Mouse (Mus musculus): ENCODE results near the gene Mymx. TPM values are rescaled to one million over a fixed set of nuclear protein-coding genes. Genes with fewer than 3 reads are reported as not detected.

Mymx gene
- polyA plus RNA-seq, 1 experiment from 2014 or later: not detected

GRCm38 (mm10) chr17:45563655-45564530 is 38.0 kb downstream of the Mymx start, which contains the start of gene Slc35b2:
Slc35b2 (plus strand) TSS chr17:45563874.
- Histone ChIP-seq H3K4me1 (replicated peaks) (peaks cover 38% of the 10 kb centered on the region), H3K9me3 (no peaks in the 10 kb centered on the region), H3K4me3 (peak within 1 kb of the TSS; percentile 68), H3K4me2 (peak within 1 kb of the TSS; percentile 80), H3K9ac (peak within 1 kb of the TSS; percentile 87), H3K27me3 (no peaks in the 10 kb centered on the region), H3K36me3 (peaks cover 28% of the 10 kb centered on the region), H3K27ac (replicated peaks) (peak within 1 kb of the TSS; percentile 87)
- peak; percentile 88 for ATAC-seq (ENCODE audit: low FRiP score, low read depth)
- WGBS: under 1% methylated on average over 53 of the region's 61 CpGs

DNA sequence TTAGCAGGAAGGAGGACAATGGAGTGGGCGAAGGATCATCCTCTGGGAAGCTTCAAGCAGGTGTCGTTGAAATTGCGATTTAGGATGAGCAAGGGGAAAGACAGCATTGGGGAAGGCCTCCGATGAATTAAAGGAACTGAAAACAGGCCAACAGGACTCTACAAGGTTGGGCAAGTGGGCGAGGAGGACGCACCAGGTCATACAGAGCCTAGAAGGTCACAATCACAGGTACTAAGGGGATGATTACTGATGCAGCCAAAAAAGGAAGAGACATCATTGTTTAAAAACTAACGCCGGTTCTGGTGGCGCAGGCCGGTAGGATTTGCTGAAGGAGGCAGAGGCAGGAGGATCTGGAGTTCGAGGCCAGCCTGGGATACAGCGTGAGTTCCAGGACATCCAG is 38.7 kb downstream of the Mymx start:
- H3K9ac ChIP-seq: no peak overlapping the region
- peaks cover 22% of the 10 kb centered on the region for H3K36me3 ChIP-seq
- no peaks in the 10 kb centered on the region for H3K9me3 ChIP-seq
- no peak overlapping the region for H3K27ac ChIP-seq (replicated peaks)
- no peak for ATAC-seq (ENCODE audit: low FRiP score, low read depth)
- peaks cover 34% of the 10 kb centered on the region for H3K4me1 ChIP-seq (replicated peaks)
- WGBS: 80% methylated on average over 12 of the region's 12 CpGs
- H3K4me2 ChIP-seq: peak overlapping the region; percentile 80; the same call in 1 of the 2 replicates
- H3K4me3 ChIP-seq: no peak overlapping the region; the same call in 1 of the 2 replicates
- H3K27me3 ChIP-seq: no peaks in the 10 kb centered on the region

DNA sequence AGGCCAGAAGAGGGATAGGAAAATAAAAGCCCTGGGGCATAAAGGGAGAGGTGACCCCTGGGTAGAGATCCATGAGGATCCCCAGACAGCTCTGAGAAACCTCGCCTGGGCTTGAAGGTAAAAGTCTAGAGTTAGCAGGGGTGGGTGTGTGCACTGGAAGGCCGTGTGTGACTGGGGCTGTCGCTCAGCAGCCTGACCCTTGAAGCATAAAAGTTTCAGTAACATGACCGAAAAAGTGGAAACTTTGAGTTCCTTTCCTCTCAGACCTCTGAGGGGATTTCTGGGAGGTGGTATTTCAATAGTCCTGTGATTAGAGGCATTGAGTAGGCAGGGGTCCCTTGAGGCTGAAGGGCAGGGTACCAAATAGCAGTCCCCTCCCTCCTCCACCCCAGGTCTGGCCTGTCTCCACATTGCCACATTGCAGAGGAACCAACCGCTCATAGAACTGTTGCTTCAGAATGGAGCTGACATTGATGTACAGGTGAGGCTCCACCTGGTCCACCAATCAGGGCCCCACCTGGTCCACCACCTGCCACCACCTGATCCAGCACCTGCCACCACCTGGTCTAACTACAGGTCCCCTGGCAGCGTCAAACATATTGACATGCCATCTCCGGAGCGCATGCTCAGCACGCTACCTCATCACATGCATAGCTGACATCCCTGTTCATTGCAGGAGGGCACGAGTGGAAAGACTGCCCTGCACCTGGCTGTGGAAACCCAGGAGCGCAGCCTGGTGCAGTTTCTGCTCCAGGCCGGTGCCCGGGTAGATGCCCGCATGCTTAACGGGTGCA is 42.0 kb downstream of the Mymx start:
- H3K4me3 ChIP-seq: no peak overlapping the region
- peaks cover 9% of the 10 kb centered on the region for H3K27me3 ChIP-seq
- no peak overlapping the region for H3K27ac ChIP-seq (replicated peaks)
- no peaks in the 10 kb centered on the region for H3K36me3 ChIP-seq
- H3K4me1 ChIP-seq (replicated peaks): peaks cover 20% of the 10 kb centered on the region
- 90% methylated on average over 15 of the region's 15 CpGs for WGBS
- no peak overlapping the region for H3K4me2 ChIP-seq
- ATAC-seq (ENCODE audit: low FRiP score, low read depth): no peak
- no peaks in the 10 kb centered on the region for H3K9me3 ChIP-seq
- no peak overlapping the region for H3K9ac ChIP-seq

DNA sequence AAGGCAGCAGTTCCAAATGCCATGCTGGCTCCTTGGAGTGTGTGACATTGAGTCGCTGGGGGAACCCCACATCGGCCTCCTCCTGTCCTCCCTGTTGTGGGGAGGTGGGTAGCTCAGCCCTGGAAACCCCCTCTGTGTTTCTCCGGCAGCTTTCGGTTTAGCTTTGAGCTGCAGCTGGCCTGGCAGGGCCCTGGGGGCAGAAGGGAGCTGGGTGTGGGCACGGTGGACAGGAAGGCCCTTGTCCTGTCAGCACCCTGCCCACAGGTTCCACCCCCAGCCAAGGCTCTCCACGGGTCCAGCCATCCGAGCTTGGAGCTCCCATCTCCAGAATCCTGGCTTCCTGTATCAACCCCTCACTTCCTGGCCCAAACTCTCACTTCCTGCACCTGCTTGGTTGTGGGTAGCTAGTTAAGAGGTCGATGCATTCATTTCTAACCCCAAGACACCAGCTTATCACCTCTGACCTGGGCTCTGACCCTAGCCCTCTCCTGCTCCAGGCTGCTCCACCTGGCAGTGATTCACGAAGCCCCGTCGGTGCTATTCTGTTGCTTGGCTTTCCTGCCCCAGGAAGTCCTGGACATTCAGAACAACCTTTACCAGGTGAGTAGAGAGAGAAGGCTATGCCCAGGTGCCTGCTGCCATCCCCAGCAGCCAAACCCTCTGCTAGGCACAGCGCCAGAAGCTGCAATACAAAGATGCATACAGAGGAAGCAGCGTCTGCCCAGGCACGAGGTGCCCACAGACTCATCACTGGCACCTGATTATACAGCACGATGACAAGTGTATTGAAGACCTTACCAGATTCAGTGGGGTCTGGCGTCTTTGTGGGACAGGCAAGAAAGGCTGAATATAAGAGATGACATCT is 43.7 kb downstream of the Mymx start:
- ATAC-seq (ENCODE audit: low FRiP score, low read depth): no peak
- Histone ChIP-seq H3K4me2 (no peak overlapping the region), H3K4me1 (replicated peaks) (peaks cover 15% of the 10 kb centered on the region), H3K9me3 (no peaks in the 10 kb centered on the region), H3K27ac (replicated peaks) (no peak overlapping the region), H3K36me3 (no peaks in the 10 kb centered on the region), H3K27me3 (peaks cover 11% of the 10 kb centered on the region), H3K4me3 (no peak overlapping the region), H3K9ac (no peak overlapping the region)
- 73% methylated on average over 16 of the region's 16 CpGs for WGBS

DNA sequence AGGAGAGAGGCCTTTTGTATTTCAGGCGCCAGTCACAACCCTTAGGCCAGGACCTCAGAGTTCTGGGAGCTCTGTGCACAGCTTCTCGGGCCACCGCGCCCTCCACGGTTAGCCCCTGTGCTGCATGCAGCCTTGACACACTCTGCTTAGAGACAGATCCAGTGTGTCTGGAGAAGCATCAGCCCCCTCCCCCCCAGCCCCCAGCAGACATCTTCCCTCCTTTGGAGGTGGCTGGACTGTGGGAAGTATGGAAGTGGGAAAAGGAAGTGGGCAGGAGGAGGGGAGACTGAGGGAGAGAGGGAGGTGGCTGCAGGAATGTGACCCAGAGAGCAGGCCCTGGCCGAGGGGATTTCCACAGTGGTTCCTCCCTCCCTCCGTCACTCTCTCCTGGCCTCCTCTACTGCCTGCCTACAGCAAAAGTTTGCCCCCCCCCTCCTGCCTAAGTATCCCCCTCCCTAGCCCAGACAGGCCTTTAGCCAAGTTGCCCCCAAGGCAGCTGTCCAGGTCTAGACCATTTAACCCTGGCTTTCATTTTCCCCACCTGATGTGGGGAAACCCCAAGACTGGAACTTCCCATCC is 44.6 kb downstream of the Mymx start:
- 67% methylated on average over 7 of the region's 7 CpGs for WGBS
- Histone ChIP-seq H3K9me3 (no peaks in the 10 kb centered on the region), H3K4me2 (peak overlapping the region; percentile 83; the same call in 1 of the 2 replicates), H3K4me3 (no peak overlapping the region), H3K27me3 (peaks cover 11% of the 10 kb centered on the region), H3K9ac (no peak overlapping the region), H3K4me1 (replicated peaks) (peaks cover 15% of the 10 kb centered on the region), H3K36me3 (no peaks in the 10 kb centered on the region), H3K27ac (replicated peaks) (no peak overlapping the region)
- no peak for ATAC-seq (ENCODE audit: low FRiP score, low read depth)

GRCm38 (mm10) chr17:45556514-45557245 is 45.2 kb downstream of the Mymx start:
- Histone ChIP-seq H3K9me3 (no peaks in the 10 kb centered on the region), H3K27ac (replicated peaks) (no peak overlapping the region), H3K9ac (peak overlapping the region; percentile 64), H3K4me3 (peak overlapping the region; percentile 70), H3K36me3 (no peaks in the 10 kb centered on the region), H3K27me3 (peaks cover 11% of the 10 kb centered on the region), H3K4me2 (peak overlapping the region; percentile 83), H3K4me1 (replicated peaks) (peaks cover 19% of the 10 kb centered on the region)
- no peak for ATAC-seq (ENCODE audit: low FRiP score, low read depth)
- 78% methylated on average over 3 of the region's 3 CpGs for WGBS

DNA sequence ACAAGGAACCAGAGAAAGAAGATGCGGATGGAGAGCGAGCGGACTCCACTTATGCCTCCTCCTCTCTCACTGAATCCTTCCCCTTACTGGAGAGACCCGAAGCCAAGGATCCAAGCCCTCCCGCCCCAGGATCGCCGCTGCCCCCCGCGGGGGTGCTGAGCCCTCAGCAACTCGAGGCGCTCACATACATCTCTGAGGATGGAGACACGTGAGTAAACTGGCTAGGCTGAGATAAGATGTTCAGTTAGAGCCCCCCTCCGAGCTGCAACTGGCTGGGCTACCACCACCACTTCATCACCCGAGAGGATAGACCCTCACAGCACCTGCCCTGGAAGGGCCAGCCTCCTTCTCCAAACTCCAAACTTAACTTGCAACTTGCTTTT is 45.8 kb downstream of the Mymx start:
- Histone ChIP-seq H3K4me3 (peak overlapping the region; percentile 70), H3K27me3 (peaks cover 11% of the 10 kb centered on the region), H3K36me3 (no peaks in the 10 kb centered on the region), H3K27ac (replicated peaks) (0 out of 2 replicates have a peak overlapping the region, but pooled peaks have one; percentile 30), H3K4me1 (replicated peaks) (peaks cover 19% of the 10 kb centered on the region), H3K9ac (peak overlapping the region; percentile 64), H3K4me2 (peak overlapping the region; percentile 83), H3K9me3 (no peaks in the 10 kb centered on the region)
- no peak for ATAC-seq (ENCODE audit: low FRiP score, low read depth)
- WGBS: 3% methylated on average over 14 of the region's 14 CpGs

- Histone ChIP-seq H3K4me1 (replicated peaks) (peaks cover 19% of the 10 kb centered on the region), H3K4me2 (peak within 1 kb of the TSS; percentile 83), H3K36me3 (no peaks in the 10 kb centered on the region), H3K27ac (replicated peaks) (peak within 1 kb of the TSS; percentile 30; the same call in 1 of the 2 replicates), H3K9me3 (no peaks in the 10 kb centered on the region), H3K4me3 (peak within 1 kb of the TSS; percentile 70), H3K9ac (peak within 1 kb of the TSS; percentile 64), H3K27me3 (peaks cover 11% of the 10 kb centered on the region)
- ATAC-seq (ENCODE audit: low FRiP score, low read depth): peak; percentile 68
- under 1% methylated on average over 45 of the region's 45 CpGs for WGBS
Measured at GRCm38 (mm10) chr17:45555452-45556106, 46.3 kb downstream of the Mymx start, which contains the start of gene Nfkbie. Nfkbie (plus strand) TSS chr17:45555703.

DNA sequence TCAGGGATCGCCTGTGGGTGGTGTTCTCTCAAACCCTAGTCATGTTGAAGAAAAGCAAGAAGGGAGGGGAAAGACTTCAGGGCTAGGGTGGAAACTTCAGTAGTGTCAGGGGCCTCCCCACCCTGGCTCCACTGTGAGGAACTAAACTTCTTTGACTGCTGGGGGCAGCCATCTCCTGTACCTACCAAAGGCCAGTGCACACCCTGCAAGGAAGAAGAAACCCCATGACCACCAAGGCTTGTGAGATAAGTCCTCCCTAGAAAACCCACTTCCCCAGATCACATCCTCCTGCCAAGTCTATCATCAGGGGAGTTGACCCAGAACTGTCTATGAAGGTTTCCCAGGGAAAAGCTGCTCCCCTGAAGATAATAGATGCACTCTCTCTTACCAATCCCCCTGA is 47.5 kb downstream of the Mymx start:
- no peak overlapping the region for H3K9ac ChIP-seq
- WGBS: 45% methylated on average over 1 of the region's 1 CpGs
- ATAC-seq (ENCODE audit: low FRiP score, low read depth): no peak
- no peak overlapping the region for H3K4me2 ChIP-seq
- H3K4me1 ChIP-seq (replicated peaks): peaks cover 26% of the 10 kb centered on the region
- H3K9me3 ChIP-seq: no peaks in the 10 kb centered on the region
- no peak overlapping the region for H3K27ac ChIP-seq (replicated peaks)
- H3K27me3 ChIP-seq: peaks cover 11% of the 10 kb centered on the region
- H3K36me3 ChIP-seq: no peaks in the 10 kb centered on the region
- no peak overlapping the region for H3K4me3 ChIP-seq

- 79% methylated on average over 3 of the region's 3 CpGs for WGBS
- peaks cover 31% of the 10 kb centered on the region for H3K4me1 ChIP-seq (replicated peaks)
- peaks cover 11% of the 10 kb centered on the region for H3K27me3 ChIP-seq
- no peaks in the 10 kb centered on the region for H3K9me3 ChIP-seq
- H3K9ac ChIP-seq: no peak overlapping the region
- no peak overlapping the region for H3K27ac ChIP-seq (replicated peaks)
- H3K36me3 ChIP-seq: no peaks in the 10 kb centered on the region
- no peak for ATAC-seq (ENCODE audit: low FRiP score, low read depth)
- H3K4me3 ChIP-seq: no peak overlapping the region
- H3K4me2 ChIP-seq: no peak overlapping the region
Measured at GRCm38 (mm10) chr17:45553065-45553464, 48.8 kb downstream of the Mymx start.
